Mouse (Mus musculus) urinary bladder, postnatal 14 days (tissue): ENCODE results near the gene Lhfpl3.

Experiments used
- DNase-seq: peaks from one replicate; pipeline ENCODE4 v3.0.0; 2021; ENCODE audit warnings: low spot score

Gene Lhfpl3

GRCm38 (mm10) chr5:22926171-22926570 lies 180.3 kb downstream of the Lhfpl3 start:
- DNase-seq, result no peak

- DNase-seq, result no peak
These were observed 182.9 kb downstream of the Lhfpl3 start for GRCm38 (mm10) chr5:22928746-22929145.

GRCm38 (mm10) chr5:22943306-22943705 lies 197.4 kb downstream of the Lhfpl3 start:
- DNase-seq, result no peak

GRCm38 (mm10) chr5:22963300-22963699 lies 217.4 kb downstream of the Lhfpl3 start:
- DNase-seq, result peak; percentile 6

GRCm38 (mm10) chr5:22986771-22987170 lies 240.9 kb downstream of the Lhfpl3 start:
- no peak for DNase-seq

- DNase-seq, result no peak
These were observed 254.0 kb downstream of the Lhfpl3 start for GRCm38 (mm10) chr5:22999811-23000210.

GRCm38 (mm10) chr5:23003123-23003797 lies 257.4 kb downstream of the Lhfpl3 start:
- DNase-seq, result no peak

GRCm38 (mm10) chr5:23006207-23006606 lies 260.3 kb downstream of the Lhfpl3 start:
- DNase-seq, result no peak

- DNase-seq, result peak; percentile 34
These were observed 264.6 kb downstream of the Lhfpl3 start for GRCm38 (mm10) chr5:23010460-23010859.

GRCm38 (mm10) chr5:23013997-23014396 lies 268.1 kb downstream of the Lhfpl3 start:
- DNase-seq, result no peak

- DNase-seq, result no peak
These were observed 269.9 kb downstream of the Lhfpl3 start for GRCm38 (mm10) chr5:23015587-23016335.

GRCm38 (mm10) chr5:23034944-23035726 lies 289.3 kb downstream of the Lhfpl3 start:
- DNase-seq, result peak; percentile 18

- no peak for DNase-seq
These were observed 289.8 kb downstream of the Lhfpl3 start for GRCm38 (mm10) chr5:23035727-23036029.

GRCm38 (mm10) chr5:23040429-23040828 lies 294.6 kb downstream of the Lhfpl3 start:
- no peak for DNase-seq

- DNase-seq, result no peak
These were observed 297.0 kb downstream of the Lhfpl3 start for GRCm38 (mm10) chr5:23042862-23043261.

GRCm38 (mm10) chr5:23049083-23049663 lies 303.3 kb downstream of the Lhfpl3 start:
- no peak for DNase-seq

- no peak for DNase-seq
These were observed 305.6 kb downstream of the Lhfpl3 start for GRCm38 (mm10) chr5:23051458-23051857.

GRCm38 (mm10) chr5:23094894-23095293 lies 349.0 kb downstream of the Lhfpl3 start:
- DNase-seq, result no peak

GRCm38 (mm10) chr5:23106536-23106935 lies 360.7 kb downstream of the Lhfpl3 start:
- no peak for DNase-seq

GRCm38 (mm10) chr5:23111307-23111706 lies 365.4 kb downstream of the Lhfpl3 start:
- DNase-seq, result no peak

- no peak for DNase-seq
These were observed 368.4 kb downstream of the Lhfpl3 start for GRCm38 (mm10) chr5:23114249-23114648.

GRCm38 (mm10) chr5:23126851-23127250 lies 381.0 kb downstream of the Lhfpl3 start:
- no peak for DNase-seq
